Mouse (Mus musculus): ENCODE data around the gene Gpr45.

Gene Gpr45

DNA sequence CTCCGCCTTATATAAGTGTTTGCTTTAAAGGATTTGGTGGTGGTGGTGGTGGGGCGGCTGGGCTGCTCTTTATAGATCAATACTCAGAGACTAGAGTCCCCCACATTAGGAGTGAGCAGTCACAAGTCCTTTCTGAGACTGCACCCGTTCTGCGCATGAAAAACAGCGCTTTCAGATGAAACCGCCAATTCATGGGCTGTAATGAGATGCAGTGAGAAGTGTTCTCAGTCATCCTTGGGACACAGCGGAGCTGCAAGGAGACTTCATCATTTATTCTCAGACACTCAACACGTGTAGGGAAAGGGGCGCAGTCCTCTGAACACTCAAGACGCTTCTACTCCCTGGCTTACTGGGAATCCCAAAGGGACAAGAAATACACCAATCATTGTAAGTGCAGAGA, 95.1 kb downstream of the Gpr45 start:
- CTCF ChIA-PET: no interaction called here

DNA sequence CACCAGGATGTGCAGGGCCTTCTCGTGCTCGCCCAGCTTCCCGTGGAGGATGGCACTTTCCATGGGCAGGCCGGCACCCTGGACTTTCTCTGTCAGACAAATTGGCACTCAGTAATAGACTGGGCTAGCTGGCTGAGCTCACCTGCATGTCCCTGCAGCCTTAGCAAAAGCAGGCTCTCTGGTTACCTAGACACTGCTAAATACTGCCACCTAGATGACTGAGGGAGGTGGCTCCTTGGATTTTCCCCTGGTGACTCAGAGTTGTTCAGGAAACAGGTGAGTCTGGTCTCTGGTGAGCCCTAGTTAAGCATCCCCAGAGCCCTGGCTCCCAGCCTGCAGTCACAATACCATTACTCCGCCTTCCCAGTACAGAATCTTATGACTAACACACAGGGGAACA, 99.2 kb downstream of the Gpr45 start:
- CTCF ChIA-PET: no interaction called here

DNA sequence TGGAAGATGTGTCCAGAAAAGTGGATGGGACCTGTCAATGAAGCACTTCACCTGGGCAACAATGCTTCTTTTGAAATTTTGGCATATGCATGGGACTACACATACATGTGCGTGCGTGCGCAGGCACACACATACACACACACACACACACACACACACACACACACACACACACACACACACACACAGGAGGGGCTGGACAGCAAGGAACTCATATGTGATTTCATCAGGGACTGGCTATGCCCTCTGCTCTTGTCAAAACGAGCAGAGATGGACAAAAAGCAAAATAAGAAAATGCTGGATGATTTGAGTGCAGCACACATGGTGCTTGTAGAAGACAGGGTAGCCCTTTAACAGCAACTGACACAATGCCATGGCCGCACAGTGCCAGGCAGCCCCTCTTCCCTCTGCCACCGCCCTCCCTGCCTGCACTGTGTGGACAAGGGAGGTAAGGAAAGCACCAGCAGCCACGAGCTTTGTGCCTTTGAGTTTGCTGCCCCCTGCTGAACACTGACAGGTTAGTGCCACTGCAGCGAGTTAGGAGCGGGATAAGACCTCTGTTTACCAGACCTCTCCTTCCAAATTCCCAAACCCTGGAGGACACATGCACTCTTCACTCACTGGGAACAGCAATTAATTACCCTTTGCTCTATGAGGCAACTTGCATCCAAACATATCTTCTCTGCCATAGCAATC, 113.1 kb downstream of the Gpr45 start:
- CTCF ChIA-PET: no interaction called here

DNA sequence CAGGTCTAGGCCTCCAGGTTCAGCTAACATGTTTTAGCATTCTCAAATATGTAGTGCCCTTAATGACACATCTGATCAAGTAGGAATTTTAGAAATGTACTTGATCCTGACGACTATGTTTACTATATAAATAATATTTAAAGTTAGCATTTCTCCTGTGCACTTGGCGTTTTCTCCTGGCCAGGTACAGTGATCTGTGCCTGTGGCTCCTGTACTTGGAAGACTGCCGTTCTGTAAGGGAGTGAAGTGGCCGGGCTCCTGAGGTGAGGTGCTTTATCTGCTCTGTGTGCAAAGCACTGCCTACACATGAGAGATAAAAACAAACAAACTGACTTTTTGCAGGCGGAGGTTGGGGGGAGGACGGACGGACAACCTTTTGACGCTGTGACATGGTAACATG, 113.9 kb downstream of the Gpr45 start:
- CTCF ChIA-PET: no interaction called here

DNA sequence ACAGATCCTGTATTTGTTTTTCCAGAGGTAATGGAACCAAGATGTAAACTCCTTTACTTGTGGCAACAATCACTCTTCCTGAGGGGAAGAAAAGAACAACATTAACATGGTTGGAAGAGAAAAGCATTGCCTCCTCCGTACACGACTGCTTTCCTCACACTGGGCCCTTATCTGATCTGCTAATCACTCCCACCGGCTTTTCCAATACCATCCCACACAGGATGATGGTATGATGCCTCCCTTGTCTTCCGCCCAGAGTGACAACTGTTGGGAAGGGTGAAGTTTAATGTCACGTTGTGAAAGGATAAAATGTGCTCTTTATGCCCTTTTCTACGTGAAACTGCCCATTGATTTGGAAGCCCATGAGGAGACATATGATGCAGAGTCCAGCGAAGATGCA, 114.9 kb downstream of the Gpr45 start:
- CTCF ChIA-PET: interaction anchor here (0.5 kb wide), 1 partner anchor 502 kb away, joined by 7 read pairs; no protein-coding TSS in a partner anchor

DNA sequence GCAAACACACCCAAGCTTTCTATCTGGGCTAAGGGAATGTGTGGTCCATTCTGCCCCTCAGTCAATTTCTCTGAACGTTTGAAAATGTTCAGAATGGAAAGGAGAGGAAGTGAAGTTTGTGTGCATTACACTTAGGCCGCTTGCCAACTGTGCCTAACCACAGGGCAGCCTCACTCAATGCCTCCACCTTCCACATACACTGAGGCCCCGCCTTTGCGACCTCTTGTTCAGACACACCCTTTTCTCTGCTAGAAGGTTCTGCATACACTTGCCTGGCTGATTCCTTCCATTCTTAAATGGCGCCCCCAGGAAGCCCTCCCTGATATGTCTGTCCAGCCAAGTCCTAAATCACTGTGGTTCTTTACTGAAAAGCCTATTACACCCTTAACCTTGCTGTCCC, 118.1 kb downstream of the Gpr45 start:
- CTCF ChIA-PET: interaction anchor here (0.6 kb wide), 1 partner anchor 26 kb away, joined by 4 read pairs; no protein-coding TSS in a partner anchor

DNA sequence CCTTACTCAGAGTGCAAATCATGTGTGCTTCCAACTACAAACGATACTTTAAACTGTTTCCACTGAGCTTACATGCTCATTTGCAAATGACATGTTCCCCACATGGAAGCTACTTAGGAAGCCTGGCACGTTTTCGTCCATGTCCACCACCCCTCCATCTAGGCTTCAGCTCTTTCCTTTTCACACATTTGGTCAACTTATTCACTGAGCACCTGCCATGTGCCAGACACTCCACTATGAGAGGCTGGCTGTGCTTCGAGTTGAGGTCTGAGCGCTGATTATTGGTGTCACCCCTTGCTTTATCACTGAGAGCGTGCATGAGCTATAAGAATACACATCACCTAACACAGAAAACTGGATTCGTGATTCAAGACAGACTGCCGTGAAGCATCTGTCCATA, 119.4 kb downstream of the Gpr45 start:
- CTCF ChIA-PET: no interaction called here

DNA sequence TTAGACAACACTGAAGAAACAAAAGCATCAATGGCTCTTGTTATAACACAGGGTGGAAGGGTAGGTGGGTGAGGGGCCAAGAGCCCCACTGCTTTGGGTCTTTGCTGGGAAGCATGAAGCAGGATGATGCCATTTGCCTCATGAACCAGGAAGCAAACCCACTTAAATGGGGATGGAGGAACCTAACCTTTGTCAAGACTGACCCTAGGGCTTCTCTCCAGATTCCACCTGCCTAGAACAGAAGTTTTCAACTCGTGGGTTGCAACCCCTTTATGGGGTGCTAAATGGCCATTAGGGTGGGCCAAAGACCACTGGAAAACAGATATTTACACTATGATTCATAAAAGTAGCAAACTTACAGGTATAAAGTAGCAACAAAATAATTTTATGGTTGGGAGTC, 119.9 kb downstream of the Gpr45 start:
- CTCF ChIA-PET: interaction anchor here (0.6 kb wide), 1 partner anchor 38 kb away, joined by 3 read pairs; no protein-coding TSS in a partner anchor

DNA sequence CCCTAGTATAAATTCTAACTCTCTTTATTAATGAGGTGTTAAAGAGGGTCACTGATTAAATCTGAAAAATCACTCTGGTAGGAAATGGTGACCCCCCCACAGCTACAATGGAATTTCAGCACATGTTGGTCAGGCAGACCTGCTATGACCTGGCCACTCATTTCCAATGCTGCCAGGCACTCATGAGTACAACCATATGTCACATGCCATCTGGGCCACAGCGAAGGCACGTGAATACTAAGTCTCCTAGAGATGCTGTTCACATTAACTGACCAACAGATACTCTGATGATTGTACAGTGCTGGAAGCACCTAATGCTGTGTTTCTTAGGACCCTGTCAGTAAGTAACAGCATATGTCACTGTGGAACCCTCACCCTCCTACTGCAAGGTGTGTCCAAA, 122.1 kb downstream of the Gpr45 start:
- CTCF ChIA-PET: no interaction called here

DNA sequence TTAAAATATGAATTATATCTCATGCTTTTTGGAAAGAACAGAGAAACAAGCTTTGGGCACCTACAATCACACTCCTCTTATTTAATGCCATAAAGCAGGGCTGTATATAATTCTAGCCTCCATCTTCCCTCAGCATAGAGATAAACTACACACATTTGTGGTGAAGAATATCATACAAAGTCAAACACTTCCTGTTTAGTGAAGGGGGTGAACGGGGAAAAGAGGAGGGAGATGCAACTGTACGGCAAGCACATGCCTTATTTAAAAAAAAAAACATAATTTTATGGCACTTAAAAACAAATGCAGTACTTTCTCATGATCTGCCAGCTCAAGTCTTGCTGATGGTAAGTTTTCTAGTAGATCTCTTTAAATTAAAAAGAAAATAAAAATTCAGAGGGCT, 125.5 kb downstream of the Gpr45 start:
- CTCF ChIA-PET: no interaction called here

DNA sequence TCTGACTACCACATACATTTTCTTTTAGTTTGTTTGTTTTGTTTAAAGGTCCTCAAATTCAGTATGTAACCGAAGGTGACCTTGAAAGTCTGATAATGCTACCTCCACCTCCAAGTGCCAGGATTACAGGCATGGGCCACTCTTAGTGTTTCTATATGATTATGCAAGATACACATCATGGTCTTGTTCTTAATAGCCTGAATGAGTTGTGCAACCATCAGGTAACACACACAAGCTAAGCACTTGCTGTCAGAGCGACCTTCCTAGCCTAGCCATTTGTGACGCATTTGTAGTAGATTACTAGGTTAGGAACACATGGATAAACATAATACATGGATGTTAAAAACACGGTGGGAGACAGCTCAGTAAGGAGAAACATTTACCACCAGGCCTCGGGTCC, 130.3 kb downstream of the Gpr45 start:
- CTCF ChIA-PET: no interaction called here
